Mouse (Mus musculus): ENCODE measurements around the gene Dhx58. TPM values are rescaled to one million over a fixed set of nuclear protein-coding genes. Genes with fewer than 3 reads are reported as not detected.

Gene Dhx58
- polyA plus RNA-seq, 1 experiment from 2014 or later: 3.4 TPM

- no peak overlapping the region for H3K4me2 ChIP-seq (replicated peaks; ENCODE audit: low read depth, low read length)
- H3K9me3 ChIP-seq (ENCODE audit: control insufficient read depth, low read depth, low read length): no peaks in the 10 kb centered on the region
- H3K27me3 ChIP-seq (ENCODE audit: control insufficient read depth, insufficient read depth, low read length): no peaks in the 10 kb centered on the region
- 77% methylated on average over 11 of the region's 11 CpGs for WGBS
- H3K4me1 ChIP-seq (ENCODE audit: control insufficient read depth, insufficient read depth, low read length): peaks cover 12% of the 10 kb centered on the region
- no peak for ATAC-seq (ENCODE audit: insufficient number of reproducible peaks, insufficient read depth, low FRiP score, low read depth)
- H3K9ac ChIP-seq (replicated peaks; ENCODE audit: low read depth, low read length): no peak overlapping the region
- peak overlapping the region; percentile 11; the same call in 1 of the 2 replicates for H3K27ac ChIP-seq (ENCODE audit: low read length)
- no peak overlapping the region for H3K4me3 ChIP-seq (ENCODE audit: low read depth, low read length)
- peaks cover 27% of the 10 kb centered on the region for H3K36me3 ChIP-seq (ENCODE audit: control insufficient read depth, insufficient read depth, low read length)
Measured at GRCm38 (mm10) chr11:100719893-100720292, 15.8 kb upstream of the Dhx58 start.

- Histone ChIP-seq H3K36me3 (ENCODE audit: control insufficient read depth, insufficient read depth, low read length) (peaks cover 27% of the 10 kb centered on the region), H3K9me3 (ENCODE audit: control insufficient read depth, low read depth, low read length) (no peaks in the 10 kb centered on the region), H3K4me3 (ENCODE audit: low read depth, low read length) (no peak overlapping the region), H3K9ac (replicated peaks; ENCODE audit: low read depth, low read length) (no peak overlapping the region), H3K4me2 (replicated peaks; ENCODE audit: low read depth, low read length) (no peak overlapping the region), H3K4me1 (ENCODE audit: control insufficient read depth, insufficient read depth, low read length) (peaks cover 7% of the 10 kb centered on the region; the same call in 1 of the 2 replicates), H3K27ac (ENCODE audit: low read length) (no peak overlapping the region), H3K27me3 (ENCODE audit: control insufficient read depth, insufficient read depth, low read length) (no peaks in the 10 kb centered on the region)
- WGBS: 85% methylated on average over 3 of the region's 3 CpGs
- no peak for ATAC-seq (ENCODE audit: insufficient number of reproducible peaks, insufficient read depth, low FRiP score, low read depth)
Measured at GRCm38 (mm10) chr11:100719312-100719711, 15.2 kb upstream of the Dhx58 start.

GRCm38 (mm10) chr11:100718866-100719265, 14.8 kb upstream of the Dhx58 start:
- H3K27me3 ChIP-seq (ENCODE audit: control insufficient read depth, insufficient read depth, low read length): no peaks in the 10 kb centered on the region
- no peak overlapping the region for H3K9ac ChIP-seq (replicated peaks; ENCODE audit: low read depth, low read length)
- no peak for ATAC-seq (ENCODE audit: insufficient number of reproducible peaks, insufficient read depth, low FRiP score, low read depth)
- no peak overlapping the region for H3K27ac ChIP-seq (ENCODE audit: low read length)
- no peak overlapping the region for H3K4me3 ChIP-seq (ENCODE audit: low read depth, low read length)
- peaks cover 27% of the 10 kb centered on the region for H3K36me3 ChIP-seq (ENCODE audit: control insufficient read depth, insufficient read depth, low read length)
- WGBS: 81% methylated on average over 4 of the region's 4 CpGs
- no peaks in the 10 kb centered on the region for H3K9me3 ChIP-seq (ENCODE audit: control insufficient read depth, low read depth, low read length)
- no peak overlapping the region for H3K4me2 ChIP-seq (replicated peaks; ENCODE audit: low read depth, low read length)
- peaks cover 11% of the 10 kb centered on the region; the same call in 1 of the 2 replicates for H3K4me1 ChIP-seq (ENCODE audit: control insufficient read depth, insufficient read depth, low read length)

- H3K9me3 ChIP-seq (ENCODE audit: control insufficient read depth, low read depth, low read length): no peaks in the 10 kb centered on the region
- H3K4me2 ChIP-seq (replicated peaks; ENCODE audit: low read depth, low read length): no peak overlapping the region
- 85% methylated on average over 7 of the region's 7 CpGs for WGBS
- H3K4me1 ChIP-seq (ENCODE audit: control insufficient read depth, insufficient read depth, low read length): peaks cover 15% of the 10 kb centered on the region
- H3K27me3 ChIP-seq (ENCODE audit: control insufficient read depth, insufficient read depth, low read length): no peaks in the 10 kb centered on the region
- H3K4me3 ChIP-seq (ENCODE audit: low read depth, low read length): no peak overlapping the region
- H3K27ac ChIP-seq (ENCODE audit: low read length): no peak overlapping the region
- no peak for ATAC-seq (ENCODE audit: insufficient number of reproducible peaks, insufficient read depth, low FRiP score, low read depth)
- peaks cover 27% of the 10 kb centered on the region for H3K36me3 ChIP-seq (ENCODE audit: control insufficient read depth, insufficient read depth, low read length)
- no peak overlapping the region for H3K9ac ChIP-seq (replicated peaks; ENCODE audit: low read depth, low read length)
Measured at GRCm38 (mm10) chr11:100718462-100718861, 14.4 kb upstream of the Dhx58 start.

GRCm38 (mm10) chr11:100716649-100717048, 12.6 kb upstream of the Dhx58 start:
- ATAC-seq (ENCODE audit: insufficient number of reproducible peaks, insufficient read depth, low FRiP score, low read depth): no peak
- H3K36me3 ChIP-seq (ENCODE audit: control insufficient read depth, insufficient read depth, low read length): peaks cover 27% of the 10 kb centered on the region
- H3K4me2 ChIP-seq (replicated peaks; ENCODE audit: low read depth, low read length): no peak overlapping the region
- H3K4me3 ChIP-seq (ENCODE audit: low read depth, low read length): no peak overlapping the region
- peaks cover 15% of the 10 kb centered on the region for H3K4me1 ChIP-seq (ENCODE audit: control insufficient read depth, insufficient read depth, low read length)
- no peak overlapping the region for H3K9ac ChIP-seq (replicated peaks; ENCODE audit: low read depth, low read length)
- WGBS: 87% methylated on average over 3 of the region's 3 CpGs
- H3K9me3 ChIP-seq (ENCODE audit: control insufficient read depth, low read depth, low read length): no peaks in the 10 kb centered on the region
- H3K27ac ChIP-seq (ENCODE audit: low read length): no peak overlapping the region
- no peaks in the 10 kb centered on the region for H3K27me3 ChIP-seq (ENCODE audit: control insufficient read depth, insufficient read depth, low read length)

- H3K36me3 ChIP-seq (ENCODE audit: control insufficient read depth, insufficient read depth, low read length): peaks cover 30% of the 10 kb centered on the region
- H3K9me3 ChIP-seq (ENCODE audit: control insufficient read depth, low read depth, low read length): no peaks in the 10 kb centered on the region
- H3K4me2 ChIP-seq (replicated peaks; ENCODE audit: low read depth, low read length): no peak overlapping the region
- H3K9ac ChIP-seq (replicated peaks; ENCODE audit: low read depth, low read length): no peak overlapping the region
- WGBS: 92% methylated on average over 6 of the region's 6 CpGs
- no peak for ATAC-seq (ENCODE audit: insufficient number of reproducible peaks, insufficient read depth, low FRiP score, low read depth)
- H3K27ac ChIP-seq (ENCODE audit: low read length): no peak overlapping the region
- no peak overlapping the region for H3K4me3 ChIP-seq (ENCODE audit: low read depth, low read length)
- H3K27me3 ChIP-seq (ENCODE audit: control insufficient read depth, insufficient read depth, low read length): no peaks in the 10 kb centered on the region
- H3K4me1 ChIP-seq (ENCODE audit: control insufficient read depth, insufficient read depth, low read length): peaks cover 14% of the 10 kb centered on the region
Measured at GRCm38 (mm10) chr11:100714948-100715347, 10.9 kb upstream of the Dhx58 start.

GRCm38 (mm10) chr11:100714534-100714915, 10.5 kb upstream of the Dhx58 start:
- no peak; the same call in 1 of the 2 replicates for ATAC-seq (ENCODE audit: insufficient number of reproducible peaks, insufficient read depth, low FRiP score, low read depth)
- Histone ChIP-seq H3K9ac (replicated peaks; ENCODE audit: low read depth, low read length) (no peak overlapping the region), H3K36me3 (ENCODE audit: control insufficient read depth, insufficient read depth, low read length) (peaks cover 28% of the 10 kb centered on the region), H3K27me3 (ENCODE audit: control insufficient read depth, insufficient read depth, low read length) (no peaks in the 10 kb centered on the region), H3K9me3 (ENCODE audit: control insufficient read depth, low read depth, low read length) (no peaks in the 10 kb centered on the region), H3K4me2 (replicated peaks; ENCODE audit: low read depth, low read length) (peak overlapping the region; percentile 53), H3K27ac (ENCODE audit: low read length) (0 out of 2 replicates have a peak overlapping the region, but pooled peaks have one; percentile 12), H3K4me3 (ENCODE audit: low read depth, low read length) (peak overlapping the region; percentile 18; the same call in 1 of the 2 replicates), H3K4me1 (ENCODE audit: control insufficient read depth, insufficient read depth, low read length) (peaks cover 14% of the 10 kb centered on the region)
- 44% methylated on average over 6 of the region's 6 CpGs for WGBS

- WGBS: 8% methylated on average over 38 of the region's 38 CpGs
- Histone ChIP-seq H3K4me3 (ENCODE audit: low read depth, low read length) (peak within 1 kb of the TSS; percentile 18; the same call in 1 of the 2 replicates), H3K4me1 (ENCODE audit: control insufficient read depth, insufficient read depth, low read length) (peaks cover 14% of the 10 kb centered on the region), H3K27ac (ENCODE audit: low read length) (peak within 1 kb of the TSS; percentile 12; the same call in 1 of the 2 replicates), H3K4me2 (replicated peaks; ENCODE audit: low read depth, low read length) (peak within 1 kb of the TSS; percentile 53), H3K9ac (replicated peaks; ENCODE audit: low read depth, low read length) (no peak within 1 kb of the TSS; the same call in 1 of the 2 replicates), H3K36me3 (ENCODE audit: control insufficient read depth, insufficient read depth, low read length) (peaks cover 33% of the 10 kb centered on the region), H3K9me3 (ENCODE audit: control insufficient read depth, low read depth, low read length) (no peaks in the 10 kb centered on the region), H3K27me3 (ENCODE audit: control insufficient read depth, insufficient read depth, low read length) (no peaks in the 10 kb centered on the region)
- no peak for ATAC-seq (ENCODE audit: insufficient number of reproducible peaks, insufficient read depth, low FRiP score, low read depth)
Measured at GRCm38 (mm10) chr11:100713735-100714533, 9.9 kb upstream of the Dhx58 start, which contains the start of gene Hspb9. Gene Hspb9, plus strand, starts transcription at chr11:100713850.
